Mouse (Mus musculus) gastrocnemius, postnatal 14 days (tissue): ENCODE measurements around the gene Gm10720. TPM values are rescaled to one million over a fixed set of nuclear protein-coding genes. Genes with fewer than 3 reads are reported as not detected.
"Not testable (repeated sequence)": the region's sequence is repeated elsewhere in the genome, so short reads cannot be mapped to it uniquely, and the experiment has no call there.

Source experiments
- DNase-seq: peaks from one replicate; pipeline ENCODE4 v3.0.0; 2021; ENCODE audit warnings: mixed read lengths
- intact Hi-C: fragments of 180-260 bp; cut with DNase I; formaldehyde crosslinking; loops from one replicate; pipeline ENCODE4 v1.15.1; 2025; ENCODE audit warnings: low total_unique reads
- long read RNA-seq, 2 experiments: library from polyadenylated mRNA; stranded (forward); transcript quantifications; one replicate each; pipeline ENCODE4 v2.0.0; 2021
- total RNA-seq, 2 experiments: library from RNA; stranded (reverse); gene quantifications; 2 replicates each; pipeline ENCODE4 v1.2.3; 2021

Gm10720 gene
- not detected for total RNA-seq
- long read RNA-seq, experiment 1: 0 reads
- long read RNA-seq, experiment 2: 0 reads

- DNase-seq, intact Hi-C loops: not testable (repeated sequence)
Measured at GRCm38 (mm10) chr9:3015354-3015753, at the start of gene Gm10720. Gm10720 (plus strand) TSS chr9:3015654.

DNA sequence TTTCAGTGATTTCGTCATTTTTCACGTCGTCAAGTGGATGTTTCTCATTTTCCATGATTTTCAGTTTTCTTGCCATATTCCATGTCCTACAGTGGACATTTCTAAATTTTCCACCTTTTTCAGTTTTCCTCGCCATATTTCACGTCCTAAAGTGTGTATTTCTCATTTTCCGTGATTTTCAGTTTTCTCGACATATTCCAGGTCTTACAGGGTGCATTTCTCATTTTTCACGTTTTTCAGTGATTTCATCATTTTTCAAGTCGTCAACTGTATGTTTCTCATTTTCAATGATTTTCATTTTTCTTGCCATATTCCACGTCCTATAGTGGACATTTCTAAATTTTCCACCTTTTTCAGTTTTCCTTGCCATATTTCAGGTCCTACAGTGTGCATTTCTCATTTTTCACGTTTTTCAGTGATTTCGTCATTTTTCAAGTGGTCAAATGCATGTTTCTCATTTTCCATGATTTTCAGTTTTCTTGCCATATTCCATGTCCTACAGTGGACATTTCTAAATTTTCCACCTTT lies 14.9 kb upstream of the Gm10720 start, which contains the start of gene Gm10722:
Gene Gm10722, plus strand, starts transcription at position 478 of the 528 bp plus-strand sequence.
- DNase-seq, intact Hi-C loops: not testable (repeated sequence)

DNA sequence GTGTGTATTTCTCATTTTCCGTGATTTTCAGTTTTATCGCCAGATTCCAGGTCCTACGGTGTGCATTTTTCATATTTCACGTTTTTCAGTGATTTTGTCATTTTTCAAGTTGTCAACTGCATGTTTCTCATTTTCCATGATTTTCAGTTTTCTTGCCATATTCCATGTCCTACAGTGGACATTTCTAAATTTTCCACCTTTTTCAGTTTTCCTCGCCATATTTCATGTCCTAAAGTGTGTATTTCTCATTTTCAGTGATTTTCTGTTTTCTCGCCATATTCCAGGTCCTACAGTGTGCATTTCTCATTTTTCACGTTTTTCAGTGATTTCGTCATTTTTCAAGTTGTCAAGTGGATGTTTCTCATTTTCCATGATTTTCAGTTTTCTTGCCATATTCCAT lies 14.4 kb upstream of the Gm10720 start:
- intact Hi-C loops, DNase-seq: not testable (repeated sequence)

GRCm38 (mm10) chr9:3001948-3002659 lies 13.3 kb upstream of the Gm10720 start:
- peak; percentile 92 for DNase-seq
- intact Hi-C loops: not testable (repeated sequence)

DNA sequence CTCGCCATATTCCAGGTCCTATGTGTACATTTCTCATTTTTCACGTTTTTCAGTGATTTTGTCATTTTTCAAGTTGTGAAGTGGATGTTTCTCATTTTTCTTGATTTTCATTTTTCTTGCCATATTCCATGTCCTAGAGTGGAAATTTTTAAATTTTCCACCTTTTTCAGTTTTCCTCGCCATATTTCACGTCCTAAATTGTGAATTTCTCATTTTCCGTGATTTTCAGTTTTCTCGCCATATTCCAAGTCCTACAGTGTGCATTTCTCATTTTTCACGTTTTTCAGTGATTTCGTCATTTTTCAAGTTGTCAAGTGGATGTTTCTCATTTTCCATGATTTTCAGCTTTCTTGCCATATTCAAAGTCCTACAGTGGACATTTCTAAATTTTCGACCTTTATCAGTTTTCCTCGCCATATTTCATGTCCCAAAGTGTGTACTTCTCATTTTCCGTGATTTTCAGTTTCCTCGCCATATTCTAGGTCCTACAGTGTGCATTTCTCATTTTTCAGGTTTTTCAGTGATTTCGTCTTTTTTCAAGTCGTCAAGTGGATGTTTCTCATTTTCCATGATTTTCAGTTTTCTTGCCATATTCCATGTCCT lies 12.6 kb upstream of the Gm10720 start, which contains the start of gene Gm11168:
Gene Gm11168, plus strand, starts transcription at position 553 of the 603 bp plus-strand sequence.
- DNase-seq: not testable (repeated sequence)

GRCm38 (mm10) chr9:3006179-3006578 lies 9.3 kb upstream of the Gm10720 start:
- intact Hi-C loops, DNase-seq: not testable (repeated sequence)

More for the DNA sequence above, 12.6 kb upstream of the Gm10720 start, which contains the start of gene Gm11168:
- intact Hi-C loops: not testable (repeated sequence)

GRCm38 (mm10) chr9:3006636-3007035 lies 8.8 kb upstream of the Gm10720 start:
- DNase-seq, intact Hi-C loops: not testable (repeated sequence)

GRCm38 (mm10) chr9:3007272-3007671 lies 8.2 kb upstream of the Gm10720 start:
- intact Hi-C loops, DNase-seq: not testable (repeated sequence)

GRCm38 (mm10) chr9:3009331-3009730 lies 6.1 kb upstream of the Gm10720 start:
- DNase-seq, intact Hi-C loops: not testable (repeated sequence)

- intact Hi-C loops, DNase-seq: not testable (repeated sequence)
Measured at GRCm38 (mm10) chr9:3012054-3012621, 3.3 kb upstream of the Gm10720 start.

GRCm38 (mm10) chr9:3012733-3013279 lies 2.6 kb upstream of the Gm10720 start, which contains the start of gene Gm10721:
Gm10721 (plus strand) TSS chr9:3013140.
- intact Hi-C loops: not testable (repeated sequence)

GRCm38 (mm10) chr9:3015896-3016295 lies 442 bp downstream of the Gm10720 start:
- DNase-seq, intact Hi-C loops: not testable (repeated sequence)

More at GRCm38 (mm10) chr9:3012733-3013279, 2.6 kb upstream of the Gm10720 start, which contains the start of gene Gm10721:
- DNase-seq: not testable (repeated sequence)

DNA sequence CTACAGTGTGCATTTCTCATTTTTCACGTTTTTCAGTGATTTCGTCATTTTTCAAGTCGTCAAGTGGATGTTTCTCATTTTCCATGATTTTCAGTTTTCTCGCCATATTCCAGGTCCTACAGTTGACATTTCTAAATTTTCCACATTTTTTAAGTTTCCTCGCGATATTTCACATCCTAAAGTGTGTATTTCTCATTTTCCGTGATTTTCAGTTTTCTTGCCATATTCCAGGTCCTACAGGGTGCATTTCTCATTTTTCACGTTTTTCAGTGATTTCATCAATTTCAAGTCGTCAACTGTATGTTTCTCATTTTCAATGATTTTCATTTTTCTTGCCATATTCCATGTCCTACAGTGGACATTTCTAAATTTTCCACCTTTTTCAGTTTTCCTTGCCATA lies 1.7 kb downstream of the Gm10720 start, which contains the start of gene Gm10719:
Gene Gm10719, plus strand, starts transcription at position 301 of the 400 bp plus-strand sequence.
- DNase-seq, intact Hi-C loops: not testable (repeated sequence)

DNA sequence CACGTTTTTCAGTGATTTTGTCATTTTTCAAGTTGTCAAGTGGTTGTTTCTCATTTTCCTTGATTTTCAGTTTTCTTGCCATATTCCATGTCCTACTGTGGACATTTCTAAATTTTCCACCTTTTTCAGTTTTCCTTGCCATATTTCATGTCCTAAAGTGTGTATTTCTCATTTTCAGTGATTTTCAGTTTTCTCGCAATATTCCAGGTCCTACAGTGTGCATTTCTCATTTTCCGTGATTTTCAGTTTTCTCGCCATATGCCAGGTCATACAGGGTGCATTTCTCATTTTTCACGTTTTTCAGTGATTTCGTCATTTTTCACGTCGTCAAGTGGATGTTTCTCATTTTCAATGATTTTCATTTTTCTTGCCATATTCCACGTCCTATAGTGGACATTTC lies 3.5 kb downstream of the Gm10720 start:
- peak; percentile 53 for DNase-seq
- intact Hi-C loops: not testable (repeated sequence)

DNA sequence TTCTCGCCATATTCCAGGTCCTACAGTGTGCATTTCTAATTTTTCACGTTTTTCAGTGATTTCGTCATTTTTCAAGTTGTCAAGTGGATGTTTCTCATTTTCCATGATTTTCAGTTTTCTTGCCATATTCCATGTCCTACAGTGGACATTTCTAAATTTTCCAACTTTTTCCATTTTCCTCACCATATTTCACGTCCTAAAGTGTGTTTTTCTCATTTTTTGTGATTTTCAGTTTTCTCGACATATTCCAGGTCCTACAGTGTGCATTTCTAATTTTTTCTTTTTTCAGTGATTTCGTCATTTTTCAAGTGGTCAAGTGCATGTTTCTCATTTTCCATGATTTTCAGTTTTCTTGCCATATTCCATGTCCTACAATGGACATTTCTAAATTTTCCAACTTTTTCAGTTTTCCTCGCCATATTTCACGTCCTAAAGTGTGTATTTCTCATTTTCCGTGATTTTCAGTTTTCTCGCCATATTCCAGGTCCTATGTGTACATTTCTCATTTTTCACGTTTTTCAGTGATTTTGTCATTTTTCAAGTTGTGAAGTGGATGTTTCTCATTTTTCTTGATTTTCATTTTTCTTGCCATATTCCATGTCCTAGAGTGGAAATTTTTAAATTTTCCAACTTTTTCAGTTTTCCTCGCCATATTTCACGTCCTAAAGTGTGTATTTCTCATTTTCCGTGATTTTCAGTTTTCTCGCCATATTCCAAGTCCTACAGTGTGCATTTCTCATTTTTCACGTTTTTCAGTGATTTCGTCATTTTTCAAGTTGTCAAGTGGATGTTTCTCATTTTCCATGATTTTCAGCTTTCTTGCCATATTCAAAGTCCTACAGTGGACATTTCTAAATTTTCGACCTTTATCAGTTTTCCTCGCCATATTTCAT lies 4.6 kb downstream of the Gm10720 start:
- intact Hi-C loops: not testable (repeated sequence)
- DNase-seq: peak; percentile 44

DNA sequence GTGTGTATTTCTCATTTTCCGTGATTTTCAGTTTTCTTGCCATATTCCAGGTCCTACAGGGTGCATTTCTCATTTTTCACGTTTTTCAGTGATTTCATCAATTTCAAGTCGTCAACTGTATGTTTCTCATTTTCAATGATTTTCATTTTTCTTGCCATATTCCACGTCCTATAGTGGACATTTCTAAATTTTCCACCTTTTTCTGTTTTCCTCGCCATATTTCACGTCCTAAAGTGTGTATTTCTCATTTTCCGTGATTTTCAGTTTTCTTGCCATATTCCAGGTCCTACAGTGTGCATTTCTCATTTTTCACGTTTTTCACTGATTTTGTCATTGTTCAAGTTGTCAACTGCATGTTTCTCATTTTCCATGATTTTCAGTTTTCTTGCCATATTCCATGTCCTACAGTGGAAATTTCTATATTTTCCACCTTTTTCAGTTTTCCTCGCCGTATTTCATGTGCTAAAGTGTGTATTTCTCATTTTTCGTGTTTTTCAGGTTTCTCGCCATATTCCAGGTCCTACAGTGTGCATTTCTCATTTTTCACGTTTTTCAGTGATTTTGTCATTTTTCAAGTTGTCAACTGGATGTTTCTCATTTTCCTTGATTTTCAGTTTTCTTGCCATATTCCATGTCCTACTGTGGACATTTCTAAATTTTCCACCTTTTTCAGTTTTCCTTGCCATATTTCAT lies 7.0 kb downstream of the Gm10720 start:
- intact Hi-C loops, DNase-seq: not testable (repeated sequence)

DNA sequence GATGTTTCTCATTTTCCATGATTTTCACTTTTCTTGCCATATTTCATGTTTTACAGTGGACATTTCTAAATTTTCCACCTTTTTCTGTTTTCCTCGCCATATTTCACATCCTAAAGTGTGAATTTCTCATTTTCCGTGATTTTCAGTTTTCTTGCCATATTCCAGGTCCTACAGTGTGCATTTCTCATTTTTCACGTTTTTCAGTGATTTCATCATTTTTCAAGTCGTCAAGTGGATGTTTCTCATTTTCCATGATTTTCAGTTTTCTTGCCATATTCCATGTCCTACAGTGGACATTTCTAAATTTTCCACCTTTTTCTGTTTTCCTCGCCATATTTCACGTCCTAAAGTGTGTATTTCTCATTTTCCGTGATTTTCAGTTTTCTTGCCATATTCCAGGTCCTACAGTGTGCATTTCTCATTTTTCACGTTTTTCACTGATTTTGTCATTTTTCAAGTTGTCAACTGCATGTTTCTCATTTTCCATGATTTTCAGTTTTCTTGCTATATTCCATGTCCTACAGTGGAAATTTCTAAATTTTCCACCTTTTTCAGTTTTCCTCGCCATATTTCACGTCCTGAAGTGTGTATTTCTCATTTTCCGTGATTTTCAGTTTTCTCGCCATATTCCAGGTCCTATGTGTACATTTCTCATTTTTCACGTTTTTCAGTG lies 8.0 kb downstream of the Gm10720 start, which contains the start of gene Gm10718:
Gene Gm10718, plus strand, starts transcription at position 236 of the 673 bp plus-strand sequence.
- intact Hi-C loops, DNase-seq: not testable (repeated sequence)
